Comparison of ENCODE assay signal across 20 mouse cellular contexts in the genomic region with DNA sequence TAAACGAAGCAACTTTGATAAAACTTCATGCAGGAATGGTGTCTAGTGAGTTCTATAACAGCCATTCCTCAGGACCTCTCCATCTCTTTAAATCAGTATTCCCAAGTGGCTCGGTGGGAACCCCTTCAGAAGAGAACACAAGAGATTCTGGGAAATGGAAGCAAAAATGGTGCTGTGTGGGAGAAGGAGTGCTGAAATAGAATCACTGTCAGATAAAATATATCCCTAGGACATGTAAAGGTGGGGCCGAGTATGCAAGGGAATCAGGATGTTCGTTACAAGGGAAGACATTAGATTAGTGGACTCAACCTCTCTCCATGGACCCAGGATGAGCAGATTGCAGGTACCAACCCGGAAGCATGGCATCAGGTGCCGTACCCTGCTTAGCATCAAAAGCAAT.
DNase-seq lines count a peak whose midpoint lies in the region; ATAC-seq and TF ChIP-seq lines count a peak whose summit lies in the region.
"Had no signal": no experiment of that assay in that cellular context is flagged by ENCODE, and none has a peak within 500 bp of the region (broad histone marks: within the 10 kb centered on the region; RNA-seq: fewer than 3 reads in every experiment).

No protein-coding gene starts in this region.

- no peak for DNase-seq in heart, embryonic 10.5 days (ENCODE audit: low spot score)
- no peak for DNase-seq in heart, postnatal 36 days
- DNase-seq in heart, adult 8-10 months (ENCODE audit: low spot score) = no peak
- no peak for DNase-seq in hindbrain, postnatal 0 days (ENCODE audit: low spot score)
- DNase-seq in hindbrain, embryonic 10.5 days (ENCODE audit: low spot score) = no peak
- peak; percentile 24 for DNase-seq in telencephalon, adult 2 months (ENCODE audit: low read depth, low spot score)
- DNase-seq: adrenal gland, postnatal 14 days; embryo, embryonic 11 days; gastrocnemius, postnatal 10 days; heart, adult 18-20 months; kidney, adult 18-20 months had no signal

- H3K4me1 ChIP-seq in heart, embryonic 10.5 days = peaks cover 13% of the 10 kb centered on the region; the same call in 1 of the 2 replicates
- peaks cover 20% of the 10 kb centered on the region for H3K4me1 ChIP-seq in heart, embryonic 15.5 days (replicated peaks)
- H3K4me1 ChIP-seq in hindbrain, postnatal 0 days (ENCODE audit: insufficient read depth, low read length) = no peaks in the 10 kb centered on the region
- H3K4me1 ChIP-seq in hindbrain, embryonic 10.5 days (replicated peaks) = 0 out of 2 replicates have a peak, but pooled peaks cover 10% of the 10 kb centered on the region
- H3K4me1 ChIP-seq: embryonic facial prominence, embryonic 15.5 days; forebrain, embryonic 10.5 days; intestine, embryonic 15.5 days had no signal

- ATAC-seq in heart, embryonic 15.5 days (replicated peaks; ENCODE audit: insufficient number of reproducible peaks, insufficient read depth, low FRiP score, low read depth) = no peak
- no peak for ATAC-seq in hindbrain, postnatal 0 days
- ATAC-seq: activated CD4-positive, CD25-positive, alpha-beta regulatory T cell, adult 4 months; forebrain, embryonic 14.5 days; intestine, embryonic 15.5 days; Patski had no signal

- intact Hi-C loops in heart, postnatal 36 days (cut with DNase I) = no loop called here

- H3K4me2 ChIP-seq in heart, embryonic 15.5 days = no peak overlapping the region
- no peak overlapping the region for H3K4me2 ChIP-seq in hindbrain, postnatal 0 days (ENCODE audit: low read depth, low read length)
- H3K4me2 ChIP-seq: embryonic facial prominence, embryonic 15.5 days; intestine, embryonic 15.5 days had no signal

- H3K9ac ChIP-seq in heart, embryonic 15.5 days = no peak overlapping the region
- no peak overlapping the region for H3K9ac ChIP-seq in hindbrain, postnatal 0 days (replicated peaks; ENCODE audit: low read length)
- H3K9ac ChIP-seq: embryonic facial prominence, embryonic 15.5 days; intestine, embryonic 15.5 days had no signal

- H3K27ac ChIP-seq in heart, embryonic 10.5 days = peak overlapping the region; percentile 68; the same call in 1 of the 2 replicates
- 0 out of 2 replicates have a peak overlapping the region, but pooled peaks have one; percentile 30 for H3K27ac ChIP-seq in heart, embryonic 15.5 days
- H3K27ac ChIP-seq in hindbrain, postnatal 0 days = 0 out of 2 replicates have a peak overlapping the region, but pooled peaks have one; percentile 5
- no peak overlapping the region for H3K27ac ChIP-seq in hindbrain, embryonic 10.5 days
- H3K27ac ChIP-seq: embryonic facial prominence, embryonic 15.5 days; forebrain, embryonic 10.5 days; intestine, embryonic 15.5 days had no signal

- TF ChIP-seq CTCF in hindbrain, postnatal 0 days (IDR thresholded peaks at IDR 0.05; ENCODE audit: low read depth) = no peak

- H3K27me3 ChIP-seq in heart, embryonic 10.5 days (ENCODE audit: insufficient read depth, poor library complexity, severe bottlenecking) = no peaks in the 10 kb centered on the region
- no peaks in the 10 kb centered on the region for H3K27me3 ChIP-seq in heart, embryonic 15.5 days
- H3K27me3 ChIP-seq in hindbrain, postnatal 0 days (ENCODE audit: insufficient read depth, low read length) = no peaks in the 10 kb centered on the region
- no peaks in the 10 kb centered on the region for H3K27me3 ChIP-seq in hindbrain, embryonic 10.5 days (ENCODE audit: insufficient read depth, poor library complexity, severe bottlenecking)
- H3K27me3 ChIP-seq: CH12.LX; embryonic facial prominence, embryonic 15.5 days; intestine, embryonic 15.5 days had no signal

- 65% methylated on average over 6 of the region's 6 CpGs for WGBS in heart, embryonic 10.5 days
- WGBS in heart, embryonic 15.5 days = 52% methylated on average over 6 of the region's 6 CpGs
- WGBS in hindbrain, postnatal 0 days = 64% methylated on average over 6 of the region's 6 CpGs
- WGBS in hindbrain, embryonic 10.5 days = 83% methylated on average over 6 of the region's 6 CpGs

- no peaks in the 10 kb centered on the region for H3K9me3 ChIP-seq in heart, embryonic 10.5 days
- H3K9me3 ChIP-seq in heart, embryonic 15.5 days (replicated peaks) = no peaks in the 10 kb centered on the region
- no peaks in the 10 kb centered on the region for H3K9me3 ChIP-seq in hindbrain, postnatal 0 days (ENCODE audit: low read length)
- H3K9me3 ChIP-seq in hindbrain, embryonic 10.5 days = no peaks in the 10 kb centered on the region
- H3K9me3 ChIP-seq: embryonic facial prominence, embryonic 15.5 days; forebrain, embryonic 10.5 days; intestine, embryonic 15.5 days had no signal

- H3K4me3 ChIP-seq in heart, embryonic 10.5 days = no peak overlapping the region
- no peak overlapping the region for H3K4me3 ChIP-seq in heart, embryonic 15.5 days
- no peak overlapping the region for H3K4me3 ChIP-seq in hindbrain, postnatal 0 days (ENCODE audit: low read length)
- H3K4me3 ChIP-seq in hindbrain, embryonic 10.5 days = no peak overlapping the region
- H3K4me3 ChIP-seq: embryonic facial prominence, embryonic 15.5 days; erythroblast, embryonic 14.5 days; forebrain, embryonic 10.5 days; intestine, embryonic 15.5 days had no signal

- no peaks in the 10 kb centered on the region for H3K36me3 ChIP-seq in heart, embryonic 10.5 days
- no peaks in the 10 kb centered on the region for H3K36me3 ChIP-seq in heart, embryonic 15.5 days
- no peaks in the 10 kb centered on the region for H3K36me3 ChIP-seq in hindbrain, postnatal 0 days (ENCODE audit: insufficient read depth, low read length)
- H3K36me3 ChIP-seq in hindbrain, embryonic 10.5 days = no peaks in the 10 kb centered on the region
- H3K36me3 ChIP-seq: embryonic facial prominence, embryonic 15.5 days; forebrain, embryonic 10.5 days; intestine, embryonic 15.5 days had no signal
